Mouse (Mus musculus) embryonic facial prominence, embryonic 15.5 days (tissue): ENCODE measurements around the gene Mmp7. TPM values are rescaled to one million over a fixed set of nuclear protein-coding genes. Genes with fewer than 3 reads are reported as not detected.

Experiments used
- ATAC-seq: fragments of 200-750 bp; cut with Nextera tagmentation; 2 replicates; pipeline ENCODE4 v1.8.0; 2017; ENCODE audit warnings: low read depth, moderate TSS enrichment; ENCODE audit not compliant: insufficient number of reproducible peaks, low FRiP score, low TSS enrichment
- H3K27ac ChIP-seq: fragments of 300-500 bp; sonication (generic); replicated peaks from 2 replicates; pipeline ENCODE4 v1.5.1; 2015; ENCODE audit warnings: mild to moderate bottlenecking, inconsistent platforms
- H3K27me3 ChIP-seq: fragments of 300-500 bp; sonication (generic); 2 replicates; pipeline ENCODE4 v1.6.1; 2015; ENCODE audit warnings: inconsistent platforms
- H3K36me3 ChIP-seq: fragments of 300-500 bp; sonication (generic); 2 replicates; pipeline ENCODE4 v1.6.1; 2015; ENCODE audit warnings: mild to moderate bottlenecking, inconsistent platforms
- H3K4me1 ChIP-seq: fragments of 300-500 bp; sonication (generic); 2 replicates; pipeline ENCODE4 v1.6.1; 2015; ENCODE audit warnings: inconsistent platforms
- H3K4me2 ChIP-seq: fragments of 300-500 bp; sonication (generic); replicated peaks from 2 replicates; pipeline ENCODE4 v1.6.1; 2015; ENCODE audit warnings: mild to moderate bottlenecking, inconsistent platforms
- H3K4me3 ChIP-seq: fragments of 300-500 bp; sonication (generic); replicated peaks from 2 replicates; pipeline ENCODE4 v1.5.1; 2015; ENCODE audit warnings: mild to moderate bottlenecking, inconsistent platforms
- H3K9ac ChIP-seq: fragments of 300-500 bp; sonication (generic); 2 replicates; pipeline ENCODE4 v1.6.1; 2015; ENCODE audit warnings: inconsistent platforms
- H3K9me3 ChIP-seq: fragments of 300-500 bp; sonication (generic); replicated peaks from 2 replicates; pipeline ENCODE4 v1.6.1; 2016; ENCODE audit warnings: inconsistent platforms
- WGBS: fragments of 180-500 bp; shearing (Covaris S2); methylation state at CpG from one replicate; pipeline ENCODE4 v1.1.7; 2015; 5-methylcytosine and 5-hydroxymethylcytosine counted together
- polyA plus RNA-seq: library from polyadenylated mRNA; unstranded; fragments of >200 nt; fragmentation: Nextera tagmentation; extraction: Ambion mirVana; gene quantifications from 2 replicates; pipeline ENCODE4 v1.2.1, GENCODE M21; 2015

The Mmp7 gene
- 0.16 TPM in 1 of 2 replicates, not detected in the other for polyA plus RNA-seq

DNA sequence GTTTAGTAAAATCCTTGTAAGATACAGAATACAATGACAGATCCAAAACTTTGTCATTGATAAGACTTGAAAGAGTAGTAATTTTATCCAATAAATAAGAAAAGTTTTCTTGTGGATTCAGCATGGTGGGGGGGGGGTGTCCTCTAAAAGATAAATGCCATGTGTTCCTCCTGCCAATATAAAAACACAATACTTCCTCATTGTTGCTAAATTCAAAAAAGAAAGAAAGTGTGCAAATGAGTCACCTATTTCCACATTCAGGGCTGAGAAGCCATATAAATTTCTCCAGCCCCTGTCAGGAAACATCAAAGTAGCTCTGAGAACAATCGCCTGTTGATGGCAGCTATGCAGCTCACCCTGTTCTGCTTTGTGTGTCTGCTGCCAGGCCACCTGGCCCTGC lies at the start of gene Mmp7:
TSS of gene Mmp7 (plus strand) at position 301 of the 400 bp plus-strand sequence.
- 71% methylated on average over 1 of the region's 1 CpGs for WGBS
- no peak within 1 kb of the TSS for H3K9ac ChIP-seq

DNA sequence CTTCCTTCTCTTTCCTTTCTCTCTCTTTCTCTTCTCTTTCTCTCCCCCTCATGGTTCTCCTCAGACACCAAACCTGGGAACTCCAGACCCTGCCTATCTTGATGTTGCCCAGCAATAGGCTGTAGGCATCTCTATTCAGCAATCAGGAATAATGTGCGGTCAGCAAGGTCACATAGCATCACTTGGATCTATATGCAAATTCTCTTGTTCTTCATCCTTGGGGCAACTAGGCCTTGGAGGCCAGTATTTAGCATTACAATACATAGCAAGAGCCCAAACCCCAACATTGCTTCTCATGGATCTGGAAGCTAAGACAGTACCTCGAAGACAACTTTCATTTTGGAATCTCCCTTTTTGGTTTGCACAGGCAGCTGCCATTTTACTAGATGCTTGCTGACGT lies 44.0 kb upstream of the Mmp7 start:
- H3K9ac ChIP-seq: no peak overlapping the region
- H3K4me3 ChIP-seq: no peak overlapping the region
- H3K9me3 ChIP-seq: no peaks in the 10 kb centered on the region
- no peaks in the 10 kb centered on the region for H3K27me3 ChIP-seq
- H3K4me1 ChIP-seq: no peaks in the 10 kb centered on the region
- ATAC-seq: no peak
- WGBS: 81% methylated on average over 3 of the region's 3 CpGs
- no peak overlapping the region for H3K4me2 ChIP-seq
- H3K36me3 ChIP-seq: no peaks in the 10 kb centered on the region
- no peak overlapping the region for H3K27ac ChIP-seq

More for the DNA sequence above, at the start of gene Mmp7:
- Histone ChIP-seq H3K4me1 (no peaks in the 10 kb centered on the region), H3K9me3 (no peaks in the 10 kb centered on the region), H3K4me3 (no peak within 1 kb of the TSS), H3K27me3 (no peaks in the 10 kb centered on the region), H3K36me3 (no peaks in the 10 kb centered on the region), H3K27ac (no peak within 1 kb of the TSS), H3K4me2 (no peak within 1 kb of the TSS)
- ATAC-seq: no peak

DNA sequence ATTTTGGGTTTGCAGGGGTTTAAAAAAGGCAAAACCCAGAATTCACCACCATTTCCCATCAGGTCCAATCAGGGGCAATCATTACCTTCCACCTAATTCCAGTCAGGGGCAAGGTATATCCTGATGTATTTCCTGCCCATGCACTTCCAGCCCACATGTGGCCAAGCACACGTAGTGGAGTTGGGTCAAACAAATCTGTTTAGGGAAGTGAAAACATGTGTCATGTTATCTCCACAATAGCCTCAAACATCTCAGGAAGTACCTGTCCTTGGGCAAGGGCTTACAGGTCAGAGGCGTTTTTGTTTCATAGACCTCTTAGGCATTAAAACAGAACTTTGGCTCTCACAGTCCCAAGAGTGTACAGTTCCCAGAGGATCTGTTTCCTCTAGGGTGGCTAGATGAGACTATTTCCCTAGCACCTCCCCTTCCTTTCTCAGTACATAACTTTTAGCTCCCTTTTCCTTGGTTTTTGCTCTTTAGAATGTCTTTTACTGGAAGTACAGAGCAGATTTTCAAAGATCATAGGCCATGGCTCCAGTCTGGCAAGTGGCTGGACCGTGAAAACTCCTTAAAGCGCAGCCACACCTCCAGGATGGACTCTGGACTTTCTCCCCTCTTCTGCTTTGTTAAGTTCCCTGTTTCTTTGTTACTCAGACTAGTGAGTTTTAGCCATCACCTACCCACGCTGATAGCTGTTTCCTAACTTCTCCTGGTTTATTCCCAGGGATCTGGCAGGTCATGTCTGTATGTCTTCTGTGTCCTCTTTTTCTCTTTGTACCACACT lies 41.3 kb upstream of the Mmp7 start:
- Histone ChIP-seq H3K27me3 (no peaks in the 10 kb centered on the region), H3K36me3 (no peaks in the 10 kb centered on the region), H3K9ac (no peak overlapping the region), H3K4me2 (no peak overlapping the region), H3K9me3 (no peaks in the 10 kb centered on the region), H3K27ac (no peak overlapping the region), H3K4me1 (no peaks in the 10 kb centered on the region), H3K4me3 (no peak overlapping the region)
- 68% methylated on average over 5 of the region's 5 CpGs for WGBS
- ATAC-seq: no peak

DNA sequence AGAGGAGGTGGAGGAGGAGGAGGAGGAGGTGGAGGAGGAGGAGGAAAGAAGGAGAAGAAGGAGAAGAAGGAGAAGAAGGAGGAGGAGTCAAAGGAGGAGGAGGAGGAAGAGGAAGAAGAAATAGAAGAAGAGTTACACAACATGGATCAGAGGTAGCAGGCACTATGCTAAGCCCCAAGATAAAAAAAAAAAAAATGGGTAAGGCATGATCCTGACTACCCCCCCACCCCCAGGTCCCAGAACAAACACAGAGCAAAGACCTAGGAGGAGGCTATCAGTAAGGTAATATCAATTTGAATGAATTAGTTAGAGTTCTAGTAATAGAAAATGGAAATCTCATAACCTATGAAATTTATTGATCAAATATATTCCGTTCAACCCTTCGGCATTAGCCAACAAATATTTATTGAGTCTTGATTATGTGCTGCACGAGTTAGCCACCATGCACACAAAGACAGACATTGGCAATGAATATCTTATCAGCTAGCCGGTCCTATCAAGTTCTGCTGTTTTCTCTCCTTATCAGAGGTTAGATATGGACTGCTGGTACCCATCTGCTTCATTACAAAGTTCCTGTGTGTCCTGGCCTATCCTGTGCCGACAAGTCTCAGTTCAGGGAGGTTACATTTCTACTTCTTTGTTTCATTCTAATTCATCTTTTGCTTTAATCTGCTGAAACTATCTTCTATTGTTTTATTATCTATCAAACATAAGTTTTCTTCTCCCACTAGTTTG lies 39.4 kb upstream of the Mmp7 start:
- Histone ChIP-seq H3K4me1 (no peaks in the 10 kb centered on the region), H3K36me3 (no peaks in the 10 kb centered on the region), H3K27me3 (no peaks in the 10 kb centered on the region), H3K27ac (no peak overlapping the region), H3K4me2 (no peak overlapping the region), H3K9ac (no peak overlapping the region), H3K9me3 (no peaks in the 10 kb centered on the region), H3K4me3 (no peak overlapping the region)
- WGBS: 84% methylated on average over 5 of the region's 5 CpGs
- ATAC-seq: no peak

DNA sequence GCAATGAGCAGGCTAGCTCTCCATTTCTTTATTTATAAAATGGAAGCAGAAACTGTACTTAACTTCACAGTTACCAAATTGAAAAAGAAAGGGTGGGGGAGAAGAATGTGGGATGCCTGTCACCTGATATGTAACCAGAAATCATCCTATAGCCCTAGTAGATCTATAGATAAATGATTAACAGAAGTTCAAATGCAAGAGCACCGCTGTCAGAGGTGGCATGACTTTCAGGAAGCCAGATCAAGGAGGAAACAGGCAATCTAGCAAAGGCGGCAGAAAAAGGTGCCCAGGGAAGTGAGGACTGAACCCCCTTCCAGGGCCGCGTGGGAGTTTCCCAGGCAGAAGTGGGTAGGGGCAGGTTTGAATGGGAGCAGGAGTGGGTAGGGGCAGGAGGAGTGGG lies 33.9 kb upstream of the Mmp7 start:
- H3K4me2 ChIP-seq: no peak overlapping the region
- no peak overlapping the region for H3K4me3 ChIP-seq
- no peak for ATAC-seq
- H3K9me3 ChIP-seq: no peaks in the 10 kb centered on the region
- no peaks in the 10 kb centered on the region for H3K36me3 ChIP-seq
- no peak overlapping the region for H3K27ac ChIP-seq
- no peak overlapping the region for H3K9ac ChIP-seq
- H3K4me1 ChIP-seq: no peaks in the 10 kb centered on the region
- 80% methylated on average over 4 of the region's 4 CpGs for WGBS
- no peaks in the 10 kb centered on the region for H3K27me3 ChIP-seq

DNA sequence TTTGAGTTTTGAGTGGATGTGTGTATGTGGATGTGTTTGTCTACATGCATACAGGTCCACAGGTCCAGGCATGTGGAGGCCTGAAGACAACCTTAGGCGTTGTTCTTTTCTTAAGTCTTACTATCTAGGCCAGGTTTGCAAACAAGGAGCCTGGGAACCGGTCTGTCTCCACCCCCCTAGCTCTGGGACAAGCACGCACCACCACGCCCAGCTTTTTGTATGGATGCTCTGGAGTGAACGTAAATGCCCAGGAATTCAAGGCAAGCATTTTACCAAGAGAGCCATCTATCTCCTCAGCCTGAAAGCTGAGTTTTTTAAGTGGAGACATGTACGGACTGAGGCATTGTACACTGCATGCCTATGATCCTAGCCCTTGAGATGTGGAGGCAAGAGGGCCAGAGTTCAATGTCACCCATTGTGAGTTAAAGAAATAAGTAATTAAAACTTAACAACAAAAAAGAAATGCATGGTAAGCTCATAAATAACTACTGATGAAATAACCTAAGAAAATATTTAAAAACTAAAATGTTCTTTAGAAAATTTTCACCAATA lies 32.3 kb upstream of the Mmp7 start:
- no peaks in the 10 kb centered on the region for H3K36me3 ChIP-seq
- H3K4me2 ChIP-seq: no peak overlapping the region
- no peak for ATAC-seq
- H3K4me1 ChIP-seq: no peaks in the 10 kb centered on the region
- no peaks in the 10 kb centered on the region for H3K27me3 ChIP-seq
- no peak overlapping the region for H3K4me3 ChIP-seq
- no peaks in the 10 kb centered on the region for H3K9me3 ChIP-seq
- H3K27ac ChIP-seq: no peak overlapping the region
- WGBS: 65% methylated on average over 6 of the region's 6 CpGs
- H3K9ac ChIP-seq: no peak overlapping the region

DNA sequence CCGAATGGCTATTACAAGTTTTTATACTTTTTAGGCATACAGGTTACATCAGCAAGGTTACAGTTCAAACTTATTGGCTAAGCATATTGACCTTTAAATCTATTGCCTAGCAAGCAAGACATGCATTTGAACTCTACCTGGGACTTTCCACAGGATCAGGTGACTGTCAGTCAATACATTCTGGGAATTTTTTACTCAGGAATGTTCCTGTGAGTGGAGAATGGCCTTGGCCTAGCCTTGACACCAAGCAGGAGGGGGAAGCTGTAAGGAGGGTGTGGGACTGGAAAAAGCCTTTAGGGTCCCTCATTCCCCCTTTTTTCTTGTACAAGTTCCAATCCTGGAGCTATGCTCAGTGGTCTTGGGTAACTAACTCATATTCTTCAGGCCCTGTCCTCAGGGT lies 30.5 kb upstream of the Mmp7 start:
- Histone ChIP-seq H3K27me3 (no peaks in the 10 kb centered on the region), H3K4me2 (no peak overlapping the region)
- 97% methylated on average over 1 of the region's 1 CpGs for WGBS

DNA sequence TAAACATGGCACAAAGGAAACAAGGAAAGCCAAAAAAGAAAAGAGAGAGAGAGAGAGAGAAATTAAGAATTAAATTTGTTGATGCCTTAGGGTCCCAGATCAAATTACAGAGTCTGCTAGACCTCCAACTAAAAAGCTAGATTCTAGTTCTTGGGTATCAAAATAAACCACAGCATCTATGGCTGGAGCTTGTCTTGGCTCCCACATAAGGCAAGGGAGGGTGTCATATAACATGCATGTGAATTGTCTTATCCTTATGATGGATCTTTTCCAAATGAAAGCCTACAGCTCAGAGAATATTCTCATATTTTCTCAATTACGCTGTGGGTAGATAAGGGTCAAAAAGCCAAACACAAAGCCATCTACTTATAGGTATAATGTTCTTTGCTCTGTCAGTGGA lies 22.2 kb upstream of the Mmp7 start:
- no peaks in the 10 kb centered on the region for H3K27me3 ChIP-seq
- H3K27ac ChIP-seq: no peak overlapping the region
- 73% methylated on average over 1 of the region's 1 CpGs for WGBS
- H3K9me3 ChIP-seq: no peaks in the 10 kb centered on the region
- peak; percentile 47; the same call in 1 of the 2 replicates for ATAC-seq
- no peaks in the 10 kb centered on the region for H3K36me3 ChIP-seq
- no peak overlapping the region for H3K4me3 ChIP-seq
- no peak overlapping the region for H3K9ac ChIP-seq
- no peaks in the 10 kb centered on the region for H3K4me1 ChIP-seq
- H3K4me2 ChIP-seq: no peak overlapping the region

More for the DNA sequence above, 30.5 kb upstream of the Mmp7 start:
- Histone ChIP-seq H3K4me3 (no peak overlapping the region), H3K27ac (no peak overlapping the region), H3K4me1 (no peaks in the 10 kb centered on the region), H3K36me3 (no peaks in the 10 kb centered on the region), H3K9ac (no peak overlapping the region), H3K9me3 (no peaks in the 10 kb centered on the region)
- ATAC-seq: no peak

DNA sequence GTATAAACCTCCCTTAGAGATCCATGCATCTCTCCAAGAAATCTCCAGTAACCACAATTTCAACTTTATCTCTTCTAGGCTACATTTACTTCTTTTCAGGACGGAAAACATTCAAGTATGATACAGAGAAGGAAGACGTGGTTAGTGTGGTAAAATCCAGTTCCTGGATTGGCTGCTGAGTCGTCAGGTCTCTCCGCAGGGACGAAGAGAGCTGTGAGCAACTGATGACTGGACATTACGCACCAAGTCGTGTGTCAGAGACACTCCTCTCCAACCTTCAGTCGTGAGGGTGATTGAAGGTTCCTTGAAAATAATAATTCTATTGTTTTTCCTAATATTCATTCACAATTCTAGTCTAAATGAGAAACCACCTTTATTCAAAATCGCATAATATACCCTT lies 18.9 kb upstream of the Mmp7 start:
- H3K27ac ChIP-seq: no peak overlapping the region
- no peak overlapping the region for H3K9ac ChIP-seq
- H3K4me2 ChIP-seq: no peak overlapping the region
- no peaks in the 10 kb centered on the region for H3K4me1 ChIP-seq
- WGBS: 79% methylated on average over 9 of the region's 9 CpGs
- H3K9me3 ChIP-seq: no peaks in the 10 kb centered on the region
- no peak for ATAC-seq
- H3K4me3 ChIP-seq: no peak overlapping the region
- H3K27me3 ChIP-seq: no peaks in the 10 kb centered on the region
- no peaks in the 10 kb centered on the region for H3K36me3 ChIP-seq

DNA sequence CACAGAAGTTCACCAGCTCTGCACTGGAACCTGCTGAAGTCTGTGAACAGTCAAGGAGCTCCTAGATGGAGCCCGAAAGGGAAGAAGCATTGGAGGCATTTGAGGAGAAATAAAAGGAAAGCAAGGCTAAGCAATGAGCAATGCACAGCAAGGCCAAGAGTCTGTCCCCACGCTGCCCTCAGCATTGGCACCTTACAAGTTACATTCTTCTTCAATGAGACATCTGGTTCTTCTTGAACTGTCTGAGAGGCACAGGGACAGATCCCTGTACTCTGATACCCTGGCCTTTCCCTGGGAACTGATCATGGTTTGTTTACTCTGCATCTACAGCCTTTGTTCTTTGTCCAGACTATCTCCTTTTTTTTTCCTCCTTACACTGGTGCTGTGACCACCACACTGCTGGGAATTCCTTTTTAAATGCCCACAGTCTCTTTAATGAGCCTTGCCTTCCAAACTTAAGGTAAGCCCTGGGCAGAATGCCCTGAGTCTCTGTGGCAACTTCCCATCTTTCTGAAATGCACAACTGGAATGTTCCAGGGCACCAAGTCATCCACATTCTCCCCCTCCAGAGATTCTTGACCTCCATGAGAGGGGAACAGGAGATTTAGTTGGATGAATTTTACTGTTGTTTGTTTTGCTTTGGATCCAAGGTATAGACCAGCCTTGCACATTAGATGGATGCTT lies 13.6 kb upstream of the Mmp7 start:
- Histone ChIP-seq H3K27ac (no peak overlapping the region), H3K4me1 (no peaks in the 10 kb centered on the region), H3K4me3 (no peak overlapping the region), H3K9ac (no peak overlapping the region), H3K9me3 (no peaks in the 10 kb centered on the region), H3K36me3 (no peaks in the 10 kb centered on the region), H3K27me3 (no peaks in the 10 kb centered on the region), H3K4me2 (no peak overlapping the region)
- WGBS: 78% methylated on average over 2 of the region's 2 CpGs
- ATAC-seq: no peak

DNA sequence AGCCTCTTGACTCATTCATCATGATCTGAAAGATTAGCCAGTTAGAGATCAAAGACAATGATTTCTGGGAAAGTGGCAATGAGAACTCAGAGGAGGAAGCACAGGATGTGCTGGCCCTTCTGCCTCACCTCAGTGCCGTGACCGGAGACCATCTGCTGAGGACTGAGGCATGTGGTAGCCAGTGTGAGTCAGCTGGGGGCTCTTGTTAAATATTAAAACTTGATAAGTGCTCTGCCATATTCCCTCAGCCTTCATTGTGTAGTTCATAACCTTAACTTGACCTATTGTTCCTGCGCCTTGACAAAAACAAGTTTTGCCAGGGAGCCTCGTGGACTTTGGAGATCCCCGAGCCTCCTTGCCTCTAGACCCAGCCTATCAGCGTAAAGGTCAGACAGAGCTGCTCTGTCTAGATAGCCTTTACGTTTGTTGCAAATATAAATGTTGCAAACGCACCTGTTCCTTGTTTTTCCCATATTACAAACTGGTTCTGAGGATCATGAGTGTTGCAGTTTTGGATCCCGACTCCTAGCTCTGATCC lies 9.7 kb upstream of the Mmp7 start:
- H3K27me3 ChIP-seq: no peaks in the 10 kb centered on the region
- no peak overlapping the region for H3K27ac ChIP-seq
- H3K4me3 ChIP-seq: no peak overlapping the region
- no peaks in the 10 kb centered on the region for H3K9me3 ChIP-seq
- H3K4me2 ChIP-seq: no peak overlapping the region
- no peaks in the 10 kb centered on the region for H3K36me3 ChIP-seq
- no peak for ATAC-seq
- H3K4me1 ChIP-seq: no peaks in the 10 kb centered on the region
- WGBS: 86% methylated on average over 9 of the region's 9 CpGs
- H3K9ac ChIP-seq: no peak overlapping the region
